Mouse (Mus musculus) heart, adult 2 months (tissue): ENCODE results near the gene Hdlbp.

Experiments used
- CTCF ChIP-seq: fragments of 200-600 bp; IDR thresholded peaks from 2 replicates; pipeline ENCODE4 v1.8.1; 2022; ENCODE audit warnings: antibody characterized with exemption, mild to moderate bottlenecking, moderate library complexity
- EP300 ChIP-seq: fragments of 200-500 bp; IDR thresholded peaks from 2 replicates; pipeline ENCODE4 v1.6.1; 2011; ENCODE audit warnings: low read depth, low read length, control low read depth; ENCODE audit not compliant: insufficient read depth
- POLR2A ChIP-seq: fragments of 200-500 bp; IDR thresholded peaks from 2 replicates; pipeline ENCODE4 v1.6.1; 2011; ENCODE audit warnings: mild to moderate bottlenecking, low read depth, low read length, control low read depth; ENCODE audit not compliant: insufficient read depth

DNA sequence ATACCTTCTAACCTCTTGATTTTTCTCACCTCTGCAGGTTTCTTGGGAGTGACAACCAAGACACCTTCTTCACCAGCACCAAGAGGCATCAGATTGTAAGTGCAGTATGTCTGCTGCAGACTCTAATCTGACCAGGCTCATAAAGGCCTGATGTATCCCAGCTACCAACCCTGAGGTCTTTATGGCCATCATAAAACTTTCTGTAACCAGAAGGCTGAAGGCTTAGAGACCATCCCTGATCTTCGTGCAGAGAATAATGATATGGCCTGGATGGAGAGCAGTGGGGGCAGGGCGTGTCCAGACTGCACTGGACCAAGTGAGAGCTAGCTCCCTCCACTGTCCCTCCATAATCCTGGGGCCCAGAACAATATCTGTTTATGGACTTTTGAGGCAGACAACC, 91.4 kb downstream of the Hdlbp start:
- TF ChIP-seq CTCF (no peak), POLR2A (no peak), EP300 (no peak)
